Mouse (Mus musculus): ENCODE data around the gene Zc3h10.
A peak's percentile ranks its signal among the peaks of the same experiment; 100 is the strongest.

GRCm38 (mm10) chr10:128494667-128495245 lies 52.8 kb downstream of the Zc3h10 start:
- TF ChIP-seq CTCF (IDR thresholded peaks at IDR 0.05; ENCODE audit: low read depth) (peak; percentile 21; the same call in 1 of the 2 replicates), EP300 (IDR thresholded peaks at IDR 0.05; ENCODE audit: low read depth) (no peak)
